In the genomic region with DNA sequence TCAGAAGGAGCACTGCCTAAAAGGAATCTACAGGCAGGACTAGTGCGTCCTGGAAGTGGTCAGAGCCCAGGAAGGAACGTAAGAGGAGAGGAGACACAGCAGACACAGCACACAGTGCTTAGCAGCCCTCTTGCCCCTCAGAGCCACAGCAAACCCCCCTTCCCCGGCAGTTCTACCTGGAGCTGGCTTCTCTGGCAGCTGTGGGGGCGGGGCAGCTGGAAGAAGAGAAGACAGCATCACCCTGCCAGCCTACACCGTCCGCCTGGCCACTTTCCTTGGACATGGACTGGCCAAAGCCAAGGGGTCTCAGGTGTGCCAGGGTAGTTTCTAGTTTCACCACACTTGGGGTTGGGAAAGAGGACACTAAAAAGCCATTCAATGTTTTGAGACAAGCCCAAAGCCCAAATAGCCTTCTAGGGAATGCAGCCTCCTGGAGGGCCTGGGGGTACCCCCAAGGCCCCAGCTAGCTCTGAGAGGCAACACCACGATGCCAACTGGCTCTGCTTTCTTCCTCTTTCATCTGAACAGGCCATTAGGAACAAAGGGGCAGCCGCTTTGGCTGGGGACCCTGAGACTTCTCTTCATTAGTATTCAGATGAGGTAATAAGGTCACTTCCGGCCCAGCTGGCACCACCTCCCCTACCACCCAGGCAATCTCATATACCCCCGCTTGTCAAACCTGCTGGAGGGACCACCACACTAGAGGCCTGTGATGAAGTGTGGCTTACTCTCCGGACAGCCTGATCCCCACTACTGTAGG, we compare ENCODE assay signal across 11 mouse cellular contexts. TPM values are rescaled to one million over a fixed set of nuclear protein-coding genes. Genes with fewer than 3 reads are reported as not detected.
DNase-seq lines count a peak whose midpoint lies in the region; ATAC-seq and TF ChIP-seq lines count a peak whose summit lies in the region.
"Had no signal": no experiment of that assay in that cellular context is flagged by ENCODE, and none has a peak within 500 bp of the region (broad histone marks: within the 10 kb centered on the region; RNA-seq: fewer than 3 reads in every experiment).

No protein-coding gene starts in this region.

- peaks cover 49% of the 10 kb centered on the region for H3K4me1 ChIP-seq in intestine, embryonic 15.5 days (replicated peaks)
- no peaks in the 10 kb centered on the region for H3K4me1 ChIP-seq in intestine, postnatal 0 days (replicated peaks; ENCODE audit: control insufficient read depth, insufficient read depth, low read length)
- H3K4me1 ChIP-seq in forebrain, embryonic 14.5 days (ENCODE audit: control insufficient read depth, insufficient read depth, low read length) = peaks cover 50% of the 10 kb centered on the region
- H3K4me1 ChIP-seq in limb, embryonic 10.5 days = peaks cover 94% of the 10 kb centered on the region
- peaks cover 95% of the 10 kb centered on the region for H3K4me1 ChIP-seq in neural tube, embryonic 15.5 days

- no peak overlapping the region for H3K27ac ChIP-seq in intestine, embryonic 15.5 days
- H3K27ac ChIP-seq in intestine, postnatal 0 days (ENCODE audit: low read depth, low read length) = no peak overlapping the region
- no peak overlapping the region for H3K27ac ChIP-seq in forebrain, embryonic 14.5 days (ENCODE audit: low read depth, low read length)
- H3K27ac ChIP-seq in limb, embryonic 10.5 days = peak overlapping the region; percentile 12; the same call in 1 of the 2 replicates
- peak overlapping the region; percentile 45 for H3K27ac ChIP-seq in neural tube, embryonic 15.5 days (replicated peaks)
- H3K27ac ChIP-seq: embryonic facial prominence, embryonic 12.5 days; liver, embryonic 12.5 days; stomach, embryonic 15.5 days had no signal

- no peaks in the 10 kb centered on the region for H3K9me3 ChIP-seq in intestine, embryonic 15.5 days
- H3K9me3 ChIP-seq in intestine, postnatal 0 days (ENCODE audit: control insufficient read depth) = no peaks in the 10 kb centered on the region
- no peaks in the 10 kb centered on the region for H3K9me3 ChIP-seq in forebrain, embryonic 14.5 days (replicated peaks; ENCODE audit: control insufficient read depth, low read length)
- no peaks in the 10 kb centered on the region for H3K9me3 ChIP-seq in limb, embryonic 10.5 days (replicated peaks)
- H3K9me3 ChIP-seq in neural tube, embryonic 15.5 days (replicated peaks) = no peaks in the 10 kb centered on the region
- H3K9me3 ChIP-seq: embryonic facial prominence, embryonic 12.5 days; liver, embryonic 12.5 days; stomach, embryonic 15.5 days had no signal

- H3K4me3 ChIP-seq in intestine, embryonic 15.5 days (replicated peaks) = no peak overlapping the region
- no peak overlapping the region for H3K4me3 ChIP-seq in intestine, postnatal 0 days (ENCODE audit: low read depth, low read length)
- H3K4me3 ChIP-seq in forebrain, embryonic 14.5 days (ENCODE audit: low read depth, low read length) = no peak overlapping the region
- no peak overlapping the region for H3K4me3 ChIP-seq in limb, embryonic 10.5 days
- H3K4me3 ChIP-seq in neural tube, embryonic 15.5 days (replicated peaks) = no peak overlapping the region
- H3K4me3 ChIP-seq: embryonic facial prominence, embryonic 12.5 days; liver, embryonic 12.5 days; stomach, embryonic 15.5 days had no signal

- no peak for ATAC-seq in intestine, embryonic 15.5 days
- ATAC-seq in intestine, postnatal 0 days = no peak
- ATAC-seq in forebrain, embryonic 14.5 days = peak; percentile 6; the same call in 1 of the 2 replicates
- no peak for ATAC-seq in neural tube, embryonic 15.5 days (ENCODE audit: low FRiP score)
- ATAC-seq: liver, embryonic 12.5 days had no signal

- 80% methylated on average over 11 of the region's 11 CpGs for WGBS in intestine, embryonic 15.5 days
- WGBS in intestine, postnatal 0 days = 83% methylated on average over 11 of the region's 11 CpGs
- WGBS in forebrain, embryonic 14.5 days = 50% methylated on average over 11 of the region's 11 CpGs
- 80% methylated on average over 11 of the region's 11 CpGs for WGBS in limb, embryonic 10.5 days
- 42% methylated on average over 11 of the region's 11 CpGs for WGBS in neural tube, embryonic 15.5 days

- H3K4me2 ChIP-seq in intestine, embryonic 15.5 days (replicated peaks) = no peak overlapping the region
- no peak overlapping the region for H3K4me2 ChIP-seq in intestine, postnatal 0 days (replicated peaks; ENCODE audit: low read depth)
- H3K4me2 ChIP-seq in forebrain, embryonic 14.5 days (ENCODE audit: low read length) = no peak overlapping the region
- H3K4me2 ChIP-seq in neural tube, embryonic 15.5 days = no peak overlapping the region
- H3K4me2 ChIP-seq: embryonic facial prominence, embryonic 12.5 days; liver, embryonic 12.5 days; stomach, embryonic 15.5 days had no signal

- H3K36me3 ChIP-seq in intestine, embryonic 15.5 days = no peaks in the 10 kb centered on the region
- peaks cover 4% of the 10 kb centered on the region; the same call in 1 of the 2 replicates for H3K36me3 ChIP-seq in intestine, postnatal 0 days (ENCODE audit: control insufficient read depth, insufficient read depth)
- H3K36me3 ChIP-seq in forebrain, embryonic 14.5 days (ENCODE audit: control insufficient read depth, insufficient read depth, low read length) = no peaks in the 10 kb centered on the region
- H3K36me3 ChIP-seq in limb, embryonic 10.5 days = no peaks in the 10 kb centered on the region
- H3K36me3 ChIP-seq in neural tube, embryonic 15.5 days = no peaks in the 10 kb centered on the region
- H3K36me3 ChIP-seq: embryonic facial prominence, embryonic 12.5 days; liver, embryonic 12.5 days; stomach, embryonic 15.5 days had no signal

- DNase-seq in forebrain, embryonic 14.5 days (ENCODE audit: low spot score) = peak; percentile 62
- no peak for DNase-seq in limb, embryonic 10.5 days (ENCODE audit: low spot score)
- DNase-seq in adrenal gland, postnatal 25 days = no peak
- DNase-seq in kidney, postnatal 4 days = no peak
- DNase-seq in right cerebral cortex, postnatal 4 days = no peak

- no peak for TF ChIP-seq CTCF in intestine, postnatal 0 days (IDR thresholded peaks at IDR 0.05; ENCODE audit: low read depth)

- no peaks in the 10 kb centered on the region for H3K27me3 ChIP-seq in intestine, embryonic 15.5 days (replicated peaks)
- H3K27me3 ChIP-seq in intestine, postnatal 0 days (replicated peaks; ENCODE audit: control insufficient read depth, insufficient read depth, low read length) = no peaks in the 10 kb centered on the region
- no peaks in the 10 kb centered on the region for H3K27me3 ChIP-seq in forebrain, embryonic 14.5 days (replicated peaks; ENCODE audit: control insufficient read depth, insufficient read depth, low read length)
- 0 out of 2 replicates have a peak, but pooled peaks cover 4% of the 10 kb centered on the region for H3K27me3 ChIP-seq in limb, embryonic 10.5 days (ENCODE audit: low read depth, poor library complexity, severe bottlenecking)
- H3K27me3 ChIP-seq in neural tube, embryonic 15.5 days (replicated peaks) = no peaks in the 10 kb centered on the region
- H3K27me3 ChIP-seq: embryonic facial prominence, embryonic 12.5 days; liver, embryonic 12.5 days; stomach, embryonic 15.5 days had no signal

- peak overlapping the region; percentile 4; the same call in 1 of the 2 replicates for H3K9ac ChIP-seq in intestine, embryonic 15.5 days
- no peak overlapping the region for H3K9ac ChIP-seq in intestine, postnatal 0 days (ENCODE audit: low read depth, low read length)
- H3K9ac ChIP-seq in forebrain, embryonic 14.5 days (ENCODE audit: low read length) = peak overlapping the region; percentile 25; the same call in 1 of the 2 replicates
- no peak overlapping the region for H3K9ac ChIP-seq in neural tube, embryonic 15.5 days (replicated peaks)
- H3K9ac ChIP-seq: embryonic facial prominence, embryonic 12.5 days; liver, embryonic 12.5 days; stomach, embryonic 15.5 days had no signal

RNA-seq across cellular contexts. Expression of gene Ccnk, which starts 37.4 kb away (rescaled TPM):
- polyA plus RNA-seq in intestine, embryonic 15.5 days (2015; fragmentation: Nextera tagmentation; extraction: Ambion mirVana) = 2.8 and 3.8 TPM in 2 replicates
- polyA plus RNA-seq in intestine, postnatal 0 days (2015; fragmentation: Nextera tagmentation; extraction: Ambion mirVana) = 3.0 and 3.3 TPM in 2 replicates
- 8.4 and 10.7 TPM in 2 replicates for polyA plus RNA-seq in forebrain, embryonic 14.5 days (2014; fragmentation: Nextera tagmentation; extraction: Ambion mirVana)
- 3.3 and 3.4 TPM in 2 replicates for polyA plus RNA-seq in limb, embryonic 10.5 days (2016; fragmentation: Nextera tagmentation; extraction: Ambion mirVana)
- 2.4 and 2.7 TPM in 2 replicates for polyA plus RNA-seq in neural tube, embryonic 15.5 days (2015; fragmentation: Nextera tagmentation; extraction: Ambion mirVana)
- 33.4 and 34.6 TPM in 2 replicates for total RNA-seq in adrenal gland, postnatal 25 days (2021)

RNA-seq across cellular contexts. Expression of gene Setd3, which starts 37.7 kb away (rescaled TPM):
- 91.7 and 97.9 TPM in 2 replicates for polyA plus RNA-seq in intestine, embryonic 15.5 days (2015; fragmentation: Nextera tagmentation; extraction: Ambion mirVana)
- polyA plus RNA-seq in intestine, postnatal 0 days (2015; fragmentation: Nextera tagmentation; extraction: Ambion mirVana) = 49.1 and 50.0 TPM in 2 replicates
- 85.9 and 88.9 TPM in 2 replicates for polyA plus RNA-seq in forebrain, embryonic 14.5 days (2014; fragmentation: Nextera tagmentation; extraction: Ambion mirVana)
- 71.4 and 76.9 TPM in 2 replicates for polyA plus RNA-seq in limb, embryonic 10.5 days (2016; fragmentation: Nextera tagmentation; extraction: Ambion mirVana)
- polyA plus RNA-seq in neural tube, embryonic 15.5 days (2015; fragmentation: Nextera tagmentation; extraction: Ambion mirVana) = 97.5 and 98.3 TPM in 2 replicates
- 122 and 130 TPM in 2 replicates for total RNA-seq in adrenal gland, postnatal 25 days (2021)

RNA-seq across cellular contexts. Expression of gene Ccdc85c, which starts 58.4 kb away (rescaled TPM):
- 8.7 and 9.3 TPM in 2 replicates for polyA plus RNA-seq in intestine, embryonic 15.5 days (2015; fragmentation: Nextera tagmentation; extraction: Ambion mirVana)
- 10.1 and 12.0 TPM in 2 replicates for polyA plus RNA-seq in intestine, postnatal 0 days (2015; fragmentation: Nextera tagmentation; extraction: Ambion mirVana)
- 13.6 and 14.5 TPM in 2 replicates for polyA plus RNA-seq in forebrain, embryonic 14.5 days (2014; fragmentation: Nextera tagmentation; extraction: Ambion mirVana)
- 5.4 and 6.2 TPM in 2 replicates for polyA plus RNA-seq in limb, embryonic 10.5 days (2016; fragmentation: Nextera tagmentation; extraction: Ambion mirVana)
- 10.5 and 11.9 TPM in 2 replicates for polyA plus RNA-seq in neural tube, embryonic 15.5 days (2015; fragmentation: Nextera tagmentation; extraction: Ambion mirVana)
- 19.4 and 19.9 TPM in 2 replicates for total RNA-seq in adrenal gland, postnatal 25 days (2021)

Comparison
In these comparisons a context has a peak if more than half of its experiments do, and no peak if none do; other contexts are left out.
1. H3K9ac ChIP-seq: peak in intestine, embryonic 15.5 days (single experiment) and forebrain, embryonic 14.5 days (single experiment); none in intestine, postnatal 0 days (single experiment) and neural tube, embryonic 15.5 days (single experiment).
2. H3K27ac ChIP-seq: peak in limb, embryonic 10.5 days (single experiment) and neural tube, embryonic 15.5 days (single experiment); none in intestine, embryonic 15.5 days (single experiment), intestine, postnatal 0 days (single experiment) and forebrain, embryonic 14.5 days (single experiment).